Mouse (Mus musculus) liver, embryonic 14.5 days (tissue): ENCODE results near the gene Tgfbr3.

Experiments used
- CTCF ChIP-seq: IDR thresholded peaks from 2 replicates; pipeline ENCODE4 v1.5.1; 2016; ENCODE audit warnings: antibody characterized with exemption, low read depth, control low read depth
- EP300 ChIP-seq: IDR thresholded peaks from 2 replicates; pipeline ENCODE4 v1.6.1; 2016; ENCODE audit warnings: antibody characterized with exemption, low read depth

GRCm38 (mm10) chr5:107222670-107223005, 66.8 kb downstream of the Tgfbr3 start:
- no peak for TF ChIP-seq CTCF
- no peak for TF ChIP-seq EP300
